Mouse (Mus musculus) midbrain, embryonic 12.5 days (tissue): ENCODE measurements around the gene Tmem232. TPM values are rescaled to one million over a fixed set of nuclear protein-coding genes. Genes with fewer than 3 reads are reported as not detected.
"Not testable (repeated sequence)": the region's sequence is repeated elsewhere in the genome, so short reads cannot be mapped to it uniquely, and the experiment has no call there.

ENCODE experiments used
- ATAC-seq: fragments of 200-750 bp; cut with Nextera tagmentation; 2 replicates; pipeline ENCODE4 v1.8.0; 2017; ENCODE audit warnings: low read depth, moderate TSS enrichment, moderate library complexity; ENCODE audit not compliant: low FRiP score
- H3K27ac ChIP-seq: fragments of 300-500 bp; sonication (generic); replicated peaks from 2 replicates; pipeline ENCODE4 v1.5.1; 2016; ENCODE audit warnings: mild to moderate bottlenecking
- H3K27me3 ChIP-seq: fragments of 300-500 bp; sonication (generic); 2 replicates; pipeline ENCODE4 v1.6.1; 2016; ENCODE audit warnings: mild to moderate bottlenecking
- H3K36me3 ChIP-seq: fragments of 300-500 bp; sonication (generic); 2 replicates; pipeline ENCODE4 v1.6.1; 2016
- H3K4me1 ChIP-seq: fragments of 300-500 bp; sonication (generic); 2 replicates; pipeline ENCODE4 v1.6.1; 2016
- H3K4me2 ChIP-seq: fragments of 300-500 bp; sonication (generic); replicated peaks from 2 replicates; pipeline ENCODE4 v1.6.1; 2016; ENCODE audit warnings: mild to moderate bottlenecking, moderate library complexity
- H3K4me3 ChIP-seq: fragments of 300-500 bp; sonication (generic); 2 replicates; pipeline ENCODE4 v1.5.1; 2016; ENCODE audit warnings: mild to moderate bottlenecking
- H3K9ac ChIP-seq: fragments of 300-500 bp; sonication (generic); replicated peaks from 2 replicates; pipeline ENCODE4 v1.6.1; 2016; ENCODE audit warnings: mild to moderate bottlenecking, moderate library complexity
- H3K9me3 ChIP-seq: fragments of 300-500 bp; sonication (generic); 2 replicates; pipeline ENCODE4 v1.6.1; 2016; ENCODE audit warnings: mild to moderate bottlenecking
- WGBS: fragments of 180-500 bp; shearing (Covaris S2); methylation state at CpG from one replicate; pipeline ENCODE4 v1.1.7; 2016; 5-methylcytosine and 5-hydroxymethylcytosine counted together
- polyA plus RNA-seq: library from polyadenylated mRNA; unstranded; fragments of >200 nt; fragmentation: Nextera tagmentation; extraction: Ambion mirVana; gene quantifications from 2 replicates; pipeline ENCODE4 v1.2.1, GENCODE M21; 2016

Tmem232 gene
- polyA plus RNA-seq, 1 experiment from 2014 or later = not detected

DNA sequence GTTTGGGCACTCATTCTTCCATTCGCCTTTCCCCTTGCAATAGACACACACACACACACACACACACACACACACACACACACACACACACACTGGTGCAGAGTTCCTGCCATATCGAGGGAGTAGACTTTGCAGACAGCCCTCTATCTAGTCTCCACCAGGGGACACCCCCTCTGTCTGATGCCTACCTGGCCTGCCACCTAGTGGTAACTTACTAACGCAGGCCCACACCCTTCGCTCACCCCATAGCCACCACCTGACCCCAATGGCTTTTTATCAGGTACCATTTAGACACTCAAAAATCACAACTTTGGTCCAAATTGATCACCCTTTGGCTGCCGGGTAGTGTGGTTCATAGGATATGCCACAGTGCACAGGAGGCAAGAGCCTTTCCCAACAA is 18.7 kb upstream of the Tmem232 start:
- no peak overlapping the region for H3K4me3 ChIP-seq
- no peaks in the 10 kb centered on the region for H3K9me3 ChIP-seq
- no peaks in the 10 kb centered on the region for H3K4me1 ChIP-seq
- 57% methylated on average over 5 of the region's 5 CpGs for WGBS
- H3K4me2 ChIP-seq = no peak overlapping the region
- no peak overlapping the region for H3K9ac ChIP-seq
- ATAC-seq = peak; percentile 58; the same call in 1 of the 2 replicates
- H3K27ac ChIP-seq = no peak overlapping the region
- no peaks in the 10 kb centered on the region for H3K27me3 ChIP-seq
- H3K36me3 ChIP-seq = no peaks in the 10 kb centered on the region

DNA sequence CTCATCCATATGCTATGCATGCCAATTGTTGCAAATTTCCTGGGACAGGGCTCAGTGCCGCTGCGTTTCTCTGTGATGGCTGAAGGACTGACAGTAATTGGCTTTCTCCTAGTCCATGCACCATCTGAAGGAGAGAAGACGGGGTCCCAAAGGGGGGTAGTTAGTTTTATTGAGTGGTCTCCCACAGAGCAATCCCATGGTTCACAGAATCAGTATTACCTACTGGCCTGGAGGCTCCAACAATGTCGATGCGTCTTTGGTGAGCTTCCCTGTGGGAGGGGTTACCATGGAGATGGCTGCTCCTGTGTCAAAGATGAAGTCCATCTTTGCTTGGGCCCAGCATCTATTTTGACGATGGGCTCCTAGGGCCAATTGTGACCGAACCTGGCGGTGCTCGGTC is 18.2 kb upstream of the Tmem232 start:
- no peak overlapping the region for H3K27ac ChIP-seq
- no peaks in the 10 kb centered on the region for H3K4me1 ChIP-seq
- H3K9me3 ChIP-seq = no peaks in the 10 kb centered on the region
- peak overlapping the region; percentile 8 for H3K4me2 ChIP-seq
- no peak overlapping the region for H3K4me3 ChIP-seq
- H3K36me3 ChIP-seq = no peaks in the 10 kb centered on the region
- ATAC-seq = peak; percentile 18; the same call in 1 of the 2 replicates
- 54% methylated on average over 9 of the region's 9 CpGs for WGBS
- H3K9ac ChIP-seq = no peak overlapping the region
- no peaks in the 10 kb centered on the region for H3K27me3 ChIP-seq

- WGBS = 27% methylated on average over 9 of the region's 9 CpGs
- no peak overlapping the region for H3K27ac ChIP-seq
- no peaks in the 10 kb centered on the region for H3K27me3 ChIP-seq
- no peak overlapping the region for H3K9ac ChIP-seq
- H3K9me3 ChIP-seq = no peaks in the 10 kb centered on the region
- no peak overlapping the region for H3K4me3 ChIP-seq
- peak; percentile 53 for ATAC-seq
- H3K4me2 ChIP-seq = peak overlapping the region; percentile 8
- H3K36me3 ChIP-seq = no peaks in the 10 kb centered on the region
- no peaks in the 10 kb centered on the region for H3K4me1 ChIP-seq
Measured at GRCm38 (mm10) chr17:65558217-65558616, 17.6 kb upstream of the Tmem232 start.

- Histone ChIP-seq H3K4me2 (no peak overlapping the region), H3K27ac (no peak overlapping the region), H3K9ac (no peak overlapping the region), H3K27me3 (no peaks in the 10 kb centered on the region), H3K4me1 (no peaks in the 10 kb centered on the region), H3K36me3 (no peaks in the 10 kb centered on the region), H3K9me3 (no peaks in the 10 kb centered on the region), H3K4me3 (no peak overlapping the region)
- WGBS = 84% methylated on average over 6 of the region's 6 CpGs
- ATAC-seq = no peak
Measured at GRCm38 (mm10) chr17:65557212-65557611, 16.6 kb upstream of the Tmem232 start.

GRCm38 (mm10) chr17:65556798-65557197 is 16.2 kb upstream of the Tmem232 start:
- no peak for ATAC-seq
- H3K36me3 ChIP-seq = no peaks in the 10 kb centered on the region
- no peak overlapping the region for H3K9ac ChIP-seq
- no peak overlapping the region for H3K27ac ChIP-seq
- H3K27me3 ChIP-seq = no peaks in the 10 kb centered on the region
- H3K9me3 ChIP-seq = no peaks in the 10 kb centered on the region
- H3K4me2 ChIP-seq = no peak overlapping the region
- 78% methylated on average over 10 of the region's 10 CpGs for WGBS
- no peak overlapping the region for H3K4me3 ChIP-seq
- no peaks in the 10 kb centered on the region for H3K4me1 ChIP-seq

- Histone ChIP-seq H3K36me3 (no peaks in the 10 kb centered on the region), H3K4me2 (no peak overlapping the region), H3K4me1 (no peaks in the 10 kb centered on the region), H3K9ac (no peak overlapping the region), H3K27ac (no peak overlapping the region), H3K27me3 (no peaks in the 10 kb centered on the region), H3K9me3 (no peaks in the 10 kb centered on the region), H3K4me3 (no peak overlapping the region)
- WGBS = 88% methylated on average over 12 of the region's 12 CpGs
- ATAC-seq = no peak
Measured at GRCm38 (mm10) chr17:65552426-65552997, 11.9 kb upstream of the Tmem232 start.

GRCm38 (mm10) chr17:65550357-65550756 is 9.8 kb upstream of the Tmem232 start:
- WGBS = 89% methylated on average over 4 of the region's 4 CpGs
- Histone ChIP-seq H3K4me2 (no peak overlapping the region), H3K27ac (no peak overlapping the region), H3K9ac (no peak overlapping the region), H3K4me1 (no peaks in the 10 kb centered on the region), H3K9me3 (no peaks in the 10 kb centered on the region), H3K27me3 (no peaks in the 10 kb centered on the region), H3K36me3 (no peaks in the 10 kb centered on the region), H3K4me3 (no peak overlapping the region)
- no peak for ATAC-seq

- Histone ChIP-seq H3K36me3 (no peaks in the 10 kb centered on the region), H3K9ac (no peak overlapping the region), H3K4me2 (no peak overlapping the region), H3K9me3 (no peaks in the 10 kb centered on the region), H3K4me1 (no peaks in the 10 kb centered on the region), H3K27ac (no peak overlapping the region), H3K27me3 (no peaks in the 10 kb centered on the region), H3K4me3 (no peak overlapping the region)
- ATAC-seq = no peak
- WGBS = 81% methylated on average over 18 of the region's 18 CpGs
Measured at GRCm38 (mm10) chr17:65548698-65549365, 8.2 kb upstream of the Tmem232 start.

GRCm38 (mm10) chr17:65546221-65546620 is 5.6 kb upstream of the Tmem232 start:
- not testable (repeated sequence) for H3K9me3 ChIP-seq, ATAC-seq, H3K4me1 ChIP-seq, H3K4me2 ChIP-seq, H3K4me3 ChIP-seq, H3K9ac ChIP-seq, H3K36me3 ChIP-seq, H3K27me3 ChIP-seq, H3K27ac ChIP-seq
- 91% methylated on average over 4 of the region's 4 CpGs for WGBS

GRCm38 (mm10) chr17:65536156-65536555 is 4.4 kb downstream of the Tmem232 start:
- no peaks in the 10 kb centered on the region for H3K9me3 ChIP-seq
- 27% methylated on average over 3 of the region's 3 CpGs for WGBS
- H3K4me1 ChIP-seq = peaks cover 4% of the 10 kb centered on the region; the same call in 1 of the 2 replicates
- H3K4me2 ChIP-seq = no peak overlapping the region
- no peaks in the 10 kb centered on the region for H3K36me3 ChIP-seq
- no peak overlapping the region for H3K27ac ChIP-seq
- peak; percentile 48; the same call in 1 of the 2 replicates for ATAC-seq
- no peak overlapping the region for H3K9ac ChIP-seq
- no peak overlapping the region for H3K4me3 ChIP-seq
- no peaks in the 10 kb centered on the region for H3K27me3 ChIP-seq

DNA sequence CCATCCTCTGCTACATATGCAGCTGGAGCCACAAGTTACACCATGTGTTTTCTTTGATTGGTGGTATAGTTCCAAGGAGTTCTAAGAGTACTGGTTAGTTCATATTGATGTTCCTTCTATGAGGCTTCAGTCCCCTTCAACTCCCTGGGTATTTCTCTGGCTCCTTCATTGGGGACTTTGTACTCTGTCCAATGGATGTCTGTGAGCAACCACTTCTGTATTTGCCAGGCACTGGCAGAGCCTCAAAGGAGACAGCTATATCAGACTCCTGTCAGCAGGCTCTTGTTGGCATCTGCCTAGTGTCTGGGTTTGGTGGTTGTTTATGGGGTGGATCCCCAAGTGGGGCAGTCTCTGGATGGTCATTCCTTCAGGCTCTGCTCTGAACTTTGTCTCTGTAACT is 8.2 kb downstream of the Tmem232 start:
- not testable (repeated sequence) for H3K36me3 ChIP-seq, H3K27ac ChIP-seq, H3K4me1 ChIP-seq, H3K4me2 ChIP-seq, H3K27me3 ChIP-seq, H3K9ac ChIP-seq, H3K9me3 ChIP-seq, ATAC-seq, H3K4me3 ChIP-seq

DNA sequence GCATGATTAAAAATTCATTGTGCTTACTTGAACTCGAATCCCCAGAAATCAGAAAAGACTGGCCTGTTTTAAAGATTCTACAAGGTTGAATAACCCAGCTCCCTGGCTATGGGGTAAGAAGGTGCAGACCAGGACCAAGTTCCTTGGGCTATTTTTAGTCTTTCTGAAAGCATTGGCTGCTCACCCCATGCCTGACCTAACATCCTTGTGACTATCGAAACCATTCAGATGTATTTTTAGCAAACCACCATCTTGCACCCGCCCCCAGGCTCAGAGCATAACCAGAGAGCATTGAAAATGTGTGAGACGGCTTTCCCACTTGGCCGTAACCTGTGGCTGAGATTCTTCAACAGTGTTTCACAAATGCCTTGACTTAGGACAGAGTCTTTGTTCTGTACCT is 13.1 kb downstream of the Tmem232 start:
- Histone ChIP-seq H3K27ac (no peak overlapping the region), H3K9ac (no peak overlapping the region)
- WGBS = 91% methylated on average over 5 of the region's 5 CpGs

GRCm38 (mm10) chr17:65513517-65513916 is 27.1 kb downstream of the Tmem232 start:
- Histone ChIP-seq H3K36me3 (no peaks in the 10 kb centered on the region), H3K9me3 (0 out of 2 replicates have a peak, but pooled peaks cover 4% of the 10 kb centered on the region), H3K9ac (no peak overlapping the region), H3K27me3 (no peaks in the 10 kb centered on the region), H3K4me2 (no peak overlapping the region), H3K4me1 (no peaks in the 10 kb centered on the region), H3K27ac (no peak overlapping the region), H3K4me3 (no peak overlapping the region)
- ATAC-seq = no peak
- 83% methylated on average over 3 of the region's 3 CpGs for WGBS

More for the DNA sequence above, 13.1 kb downstream of the Tmem232 start:
- Histone ChIP-seq H3K36me3 (no peaks in the 10 kb centered on the region), H3K4me2 (no peak overlapping the region), H3K4me1 (no peaks in the 10 kb centered on the region), H3K9me3 (no peaks in the 10 kb centered on the region), H3K4me3 (no peak overlapping the region), H3K27me3 (no peaks in the 10 kb centered on the region)
- ATAC-seq = no peak
